In the genomic region with DNA sequence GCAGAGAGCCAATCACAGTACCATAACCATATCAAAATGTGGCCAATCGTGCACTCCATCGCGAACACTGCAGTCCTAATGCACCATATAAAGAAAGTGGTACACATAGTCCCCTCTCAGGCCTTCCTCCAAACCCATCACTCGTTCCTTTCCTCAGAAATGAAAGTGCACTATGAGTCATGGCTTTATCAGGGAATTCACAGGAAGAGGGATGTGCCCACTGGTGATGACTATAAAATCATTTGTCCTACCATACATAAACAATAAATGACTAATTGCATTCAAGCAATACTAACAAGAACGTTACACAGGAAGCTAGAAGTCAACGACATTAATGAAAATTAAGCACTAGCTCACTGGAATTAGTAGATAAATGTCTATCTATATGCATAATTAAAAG, we compare ENCODE assay signal across 27 mouse cellular contexts.
"Had no signal": no experiment of that assay in that cellular context is flagged by ENCODE, and none has a peak within 500 bp of the region (broad histone marks: within the 10 kb centered on the region; RNA-seq: fewer than 3 reads in every experiment).

No protein-coding gene starts in this region.

- H3K27me3 ChIP-seq: heart, embryonic 13.5 days; heart, embryonic 15.5 days; hindbrain, embryonic 12.5 days; intestine, embryonic 15.5 days; liver, embryonic 12.5 days had no signal

- H3K36me3 ChIP-seq: heart, embryonic 13.5 days; heart, embryonic 15.5 days; hindbrain, embryonic 10.5 days; hindbrain, embryonic 12.5 days; intestine, embryonic 15.5 days; limb, embryonic 13.5 days; limb, embryonic 15.5 days had no signal

- H3K4me2 ChIP-seq: heart, embryonic 11.5 days; heart, embryonic 13.5 days; heart, embryonic 15.5 days; hindbrain, embryonic 12.5 days; hindbrain, embryonic 14.5 days; intestine, embryonic 15.5 days; limb, embryonic 13.5 days; limb, embryonic 15.5 days; liver, embryonic 12.5 days had no signal

- DNase-seq: gastrocnemius, adult 2 months; gastrocnemius, postnatal 10 days; gastrocnemius, postnatal 25 days; heart, adult 2 months; heart, postnatal 14 days; heart, postnatal 4 days; kidney, adult 18-20 months; kidney, adult 8-10 months; kidney, postnatal 10 days; kidney, postnatal 25 days; kidney, postnatal 4 days; layer of hippocampus, adult 9-11 months; layer of hippocampus, postnatal 36 days; left cerebral cortex, postnatal 4 days had no signal

- H3K9ac ChIP-seq: heart, embryonic 13.5 days; heart, embryonic 15.5 days; hindbrain, embryonic 12.5 days; hindbrain, embryonic 14.5 days; intestine, embryonic 15.5 days; limb, embryonic 13.5 days; limb, embryonic 15.5 days; liver, embryonic 12.5 days had no signal

- ATAC-seq: hindbrain, embryonic 16.5 days; inflammation-experienced regulatory T-cells, adult 6 months; intestine, embryonic 15.5 days; intestine, postnatal 0 days; liver, embryonic 12.5 days had no signal

- H3K27ac ChIP-seq: gastrocnemius, adult 2 months; heart, adult 2 months; heart, embryonic 13.5 days; heart, embryonic 15.5 days; hindbrain, embryonic 10.5 days; hindbrain, embryonic 12.5 days; hindbrain, embryonic 14.5 days; intestine, embryonic 15.5 days; limb, embryonic 13.5 days; limb, embryonic 15.5 days; liver, embryonic 12.5 days had no signal

- H3K4me3 ChIP-seq: gastrocnemius, adult 2 months; heart, adult 2 months; heart, embryonic 13.5 days; heart, embryonic 15.5 days; hindbrain, embryonic 10.5 days; hindbrain, embryonic 12.5 days; intestine, embryonic 15.5 days; limb, embryonic 13.5 days; limb, embryonic 15.5 days; liver, embryonic 12.5 days had no signal

- H3K4me1 ChIP-seq: heart, embryonic 15.5 days; hindbrain, embryonic 10.5 days; intestine, embryonic 15.5 days had no signal

- H3K9me3 ChIP-seq: heart, embryonic 13.5 days; heart, embryonic 15.5 days; hindbrain, embryonic 10.5 days; hindbrain, embryonic 12.5 days; intestine, embryonic 15.5 days; limb, embryonic 13.5 days; limb, embryonic 15.5 days; liver, embryonic 12.5 days had no signal
